Mouse (Mus musculus) heart, adult 2 months (tissue): ENCODE results near the gene Myh7b.

ENCODE experiments used
- CTCF ChIP-seq: fragments of 200-600 bp; IDR thresholded peaks from 2 replicates; pipeline ENCODE4 v1.8.1; 2022; ENCODE audit warnings: antibody characterized with exemption, mild to moderate bottlenecking, moderate library complexity
- EP300 ChIP-seq: fragments of 200-500 bp; IDR thresholded peaks from 2 replicates; pipeline ENCODE4 v1.6.1; 2011; ENCODE audit warnings: low read depth, low read length, control low read depth; ENCODE audit not compliant: insufficient read depth
- POLR2A ChIP-seq: fragments of 200-500 bp; IDR thresholded peaks from 2 replicates; pipeline ENCODE4 v1.6.1; 2011; ENCODE audit warnings: mild to moderate bottlenecking, low read depth, low read length, control low read depth; ENCODE audit not compliant: insufficient read depth

GRCm38 (mm10) chr2:155604560-155605235 lies 6.3 kb upstream of the Myh7b start:
- TF ChIP-seq CTCF, result no peak
- no peak for TF ChIP-seq POLR2A
- TF ChIP-seq EP300, result no peak
